Mouse (Mus musculus) neural tube, embryonic 11.5 days (tissue): Measurements from ENCODE around the gene Tmem140. TPM values are rescaled to one million over a fixed set of nuclear protein-coding genes. Genes with fewer than 3 reads are reported as not detected.

ENCODE experiments used
- polyA plus RNA-seq: library from polyadenylated mRNA; unstranded; fragments of >200 nt; fragmentation: Nextera tagmentation; extraction: Ambion mirVana; gene quantifications from 2 replicates; pipeline ENCODE4 v1.2.1, GENCODE M21; 2014

The Tmem140 gene
- polyA plus RNA-seq, 1 experiment from 2014 or later: 1.3 TPM

Other genes with a start within 250 kb of the Tmem140 start
- gene Agbl3, start 82.7 kb upstream of the Tmem140 start, polyA plus RNA-seq: 5.7 and 6.2 TPM in 2 replicates
- 11.0 and 13.3 TPM in 2 replicates for gene Cyren, start 14.9 kb downstream of the Tmem140 start, polyA plus RNA-seq
- 11.0 and 12.0 TPM in 2 replicates for gene Wdr91, start 47.7 kb downstream of the Tmem140 start, polyA plus RNA-seq
- 0.20 TPM in 1 of 2 replicates, not detected in the other for gene Stra8, start 57.0 kb downstream of the Tmem140 start, polyA plus RNA-seq
- 0.37 and 0.77 TPM in 2 replicates for gene Slc23a4, start 125.3 kb downstream of the Tmem140 start, polyA plus RNA-seq